Mouse (Mus musculus) embryonic facial prominence, embryonic 15.5 days (tissue): ENCODE measurements around the gene Fam78a. TPM values are rescaled to one million over a fixed set of nuclear protein-coding genes. Genes with fewer than 3 reads are reported as not detected.

Source experiments
- ATAC-seq: fragments of 200-750 bp; cut with Nextera tagmentation; 2 replicates; pipeline ENCODE4 v1.8.0; 2017; ENCODE audit warnings: low read depth, moderate TSS enrichment; ENCODE audit not compliant: insufficient number of reproducible peaks, low FRiP score, low TSS enrichment
- H3K27ac ChIP-seq: fragments of 300-500 bp; sonication (generic); replicated peaks from 2 replicates; pipeline ENCODE4 v1.5.1; 2015; ENCODE audit warnings: mild to moderate bottlenecking, inconsistent platforms
- H3K27me3 ChIP-seq: fragments of 300-500 bp; sonication (generic); 2 replicates; pipeline ENCODE4 v1.6.1; 2015; ENCODE audit warnings: inconsistent platforms
- H3K36me3 ChIP-seq: fragments of 300-500 bp; sonication (generic); 2 replicates; pipeline ENCODE4 v1.6.1; 2015; ENCODE audit warnings: mild to moderate bottlenecking, inconsistent platforms
- H3K4me1 ChIP-seq: fragments of 300-500 bp; sonication (generic); 2 replicates; pipeline ENCODE4 v1.6.1; 2015; ENCODE audit warnings: inconsistent platforms
- H3K4me2 ChIP-seq: fragments of 300-500 bp; sonication (generic); replicated peaks from 2 replicates; pipeline ENCODE4 v1.6.1; 2015; ENCODE audit warnings: mild to moderate bottlenecking, inconsistent platforms
- H3K4me3 ChIP-seq: fragments of 300-500 bp; sonication (generic); replicated peaks from 2 replicates; pipeline ENCODE4 v1.5.1; 2015; ENCODE audit warnings: mild to moderate bottlenecking, inconsistent platforms
- H3K9ac ChIP-seq: fragments of 300-500 bp; sonication (generic); 2 replicates; pipeline ENCODE4 v1.6.1; 2015; ENCODE audit warnings: inconsistent platforms
- H3K9me3 ChIP-seq: fragments of 300-500 bp; sonication (generic); replicated peaks from 2 replicates; pipeline ENCODE4 v1.6.1; 2016; ENCODE audit warnings: inconsistent platforms
- WGBS: fragments of 180-500 bp; shearing (Covaris S2); methylation state at CpG from one replicate; pipeline ENCODE4 v1.1.7; 2015; 5-methylcytosine and 5-hydroxymethylcytosine counted together
- polyA plus RNA-seq: library from polyadenylated mRNA; unstranded; fragments of >200 nt; fragmentation: Nextera tagmentation; extraction: Ambion mirVana; gene quantifications from 2 replicates; pipeline ENCODE4 v1.2.1, GENCODE M21; 2015

Fam78a gene
- polyA plus RNA-seq = 3.9 and 6.0 TPM in 2 replicates

DNA sequence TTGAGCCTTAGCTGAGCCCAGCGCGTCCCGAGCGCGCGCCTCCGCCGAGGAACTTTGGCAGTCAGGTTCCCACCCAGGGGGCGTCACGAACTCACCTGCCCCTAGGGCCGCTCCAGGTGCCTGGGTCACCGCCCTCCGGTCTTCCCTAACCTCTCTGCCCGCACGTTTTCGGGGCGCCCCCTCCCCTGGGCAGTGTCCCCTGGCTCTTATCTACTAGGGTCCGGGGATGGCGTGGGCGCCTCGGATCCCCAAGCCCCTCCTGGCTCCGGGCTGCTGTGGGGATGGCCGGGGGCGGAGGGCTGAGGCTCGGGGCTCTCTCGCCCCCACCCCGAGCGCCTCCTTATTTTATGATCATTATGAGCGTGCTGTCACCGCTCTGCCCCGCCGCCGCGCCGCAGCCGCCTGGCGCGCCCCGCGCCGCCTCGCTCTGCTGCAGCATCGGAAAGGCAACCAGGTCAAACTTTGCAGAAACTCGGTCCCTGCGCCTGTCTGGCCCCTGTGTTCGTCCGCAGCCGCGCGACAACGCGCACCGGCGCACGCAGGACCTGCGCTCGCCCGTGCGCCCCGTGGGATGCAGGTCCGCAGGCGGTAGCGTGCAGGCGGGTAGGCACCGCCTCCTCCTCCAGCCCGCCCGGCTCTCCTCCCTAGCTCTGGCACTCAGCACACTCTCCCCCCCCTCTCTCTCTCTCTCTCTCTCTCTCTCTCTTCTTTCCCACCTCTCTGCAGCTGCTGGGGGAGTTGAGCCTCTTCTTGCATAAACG, at the start of gene Fam78a:
Gene Fam78a, minus strand, starts transcription at position 747 of the 761 bp plus-strand sequence.
- Histone ChIP-seq H3K4me2 (peak within 1 kb of the TSS; percentile 100), H3K9me3 (no peaks in the 10 kb centered on the region), H3K27ac (no peak within 1 kb of the TSS), H3K36me3 (no peaks in the 10 kb centered on the region), H3K9ac (peak within 1 kb of the TSS; percentile 40), H3K4me1 (peaks cover 28% of the 10 kb centered on the region), H3K27me3 (peaks cover 75% of the 10 kb centered on the region), H3K4me3 (peak within 1 kb of the TSS; percentile 67)
- whole genome bisulfite sequencing = 1% methylated on average over 59 of the region's 68 CpGs
- peak; percentile 67 for ATAC-seq

DNA sequence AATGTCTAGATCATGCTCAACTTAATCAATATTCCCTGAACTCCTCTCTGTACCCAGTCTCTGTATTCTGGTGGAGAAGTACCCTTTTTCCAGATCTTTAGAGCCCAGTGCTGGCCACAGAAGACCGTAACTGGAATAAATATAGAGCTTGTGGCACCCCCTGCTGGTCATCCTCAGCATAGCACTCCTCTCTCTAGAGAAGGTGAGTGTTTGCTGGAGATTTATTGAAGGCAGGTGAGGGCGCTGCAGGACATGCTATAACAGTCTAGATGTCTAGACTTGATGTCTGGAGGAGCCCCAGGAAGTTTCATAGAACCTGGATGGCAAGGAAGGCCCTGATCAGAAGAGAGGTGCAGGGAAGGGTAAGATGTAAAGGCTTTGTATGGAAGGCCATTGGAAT, 49.4 kb upstream of the Fam78a start:
- H3K27me3 ChIP-seq = no peaks in the 10 kb centered on the region
- H3K9ac ChIP-seq = no peak overlapping the region
- no peak for ATAC-seq
- WGBS = 3% methylated on average over 2 of the region's 2 CpGs
- H3K4me3 ChIP-seq = no peak overlapping the region
- no peaks in the 10 kb centered on the region for H3K36me3 ChIP-seq
- no peaks in the 10 kb centered on the region for H3K9me3 ChIP-seq
- H3K27ac ChIP-seq = no peak overlapping the region
- peaks cover 9% of the 10 kb centered on the region; the same call in 1 of the 2 replicates for H3K4me1 ChIP-seq
- no peak overlapping the region for H3K4me2 ChIP-seq

DNA sequence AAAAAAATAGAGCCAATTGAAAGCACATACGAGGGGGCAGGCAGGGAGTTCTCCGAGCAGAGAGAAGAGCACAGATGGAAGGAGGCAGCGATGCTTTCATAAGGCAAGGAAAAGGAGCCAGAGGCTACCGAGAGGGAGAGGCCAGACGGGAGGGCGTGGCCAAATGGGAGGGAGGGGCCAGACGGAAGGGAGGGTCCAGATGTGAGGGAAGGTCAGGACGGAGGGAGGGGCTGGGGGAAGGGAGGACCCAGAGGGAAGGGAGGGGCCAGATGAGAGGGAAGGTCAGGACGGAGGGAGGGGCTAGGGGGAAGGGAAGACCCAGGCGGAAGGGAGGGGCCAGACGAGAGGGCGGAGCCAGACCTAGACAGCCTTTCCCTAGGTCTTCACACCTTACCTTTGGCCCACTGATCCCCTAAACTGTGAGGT, 47.9 kb upstream of the Fam78a start:
- Histone ChIP-seq H3K4me2 (peak overlapping the region; percentile 22; the same call in 1 of the 2 replicates), H3K27me3 (no peaks in the 10 kb centered on the region), H3K36me3 (no peaks in the 10 kb centered on the region)

DNA sequence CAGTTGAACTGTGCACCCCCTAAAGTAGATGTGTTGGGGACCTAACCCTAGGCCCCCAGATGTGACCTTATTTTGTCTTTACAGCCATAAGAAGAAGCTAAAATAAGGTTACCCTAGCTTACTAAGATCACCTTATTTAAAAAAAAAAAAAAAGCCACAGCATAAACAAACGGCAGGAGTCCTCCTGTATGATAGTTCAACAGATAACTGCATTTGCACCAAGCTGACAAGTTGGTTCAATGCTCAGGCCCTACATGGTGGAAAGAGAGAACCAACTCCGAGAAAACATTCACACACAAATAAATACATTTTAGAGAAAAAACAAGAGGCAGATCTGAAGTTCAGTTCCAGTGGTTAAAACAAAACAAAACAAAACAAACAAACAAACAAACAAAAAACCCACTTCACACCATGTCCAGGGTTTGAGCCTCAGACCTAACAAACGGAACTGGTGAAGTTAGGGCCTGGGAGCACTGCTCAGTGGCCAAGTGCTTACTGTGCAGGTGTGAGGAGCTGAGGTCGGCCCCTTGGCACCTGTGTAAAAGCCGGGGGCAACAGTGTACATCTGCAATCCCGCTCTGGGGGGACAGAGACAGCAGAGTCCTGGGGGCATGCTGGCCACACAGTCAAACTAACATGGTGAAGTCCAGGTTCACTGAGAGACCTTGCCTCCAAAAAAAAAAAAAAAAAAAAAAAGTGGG, 47.4 kb upstream of the Fam78a start:
- no peak overlapping the region for H3K9ac ChIP-seq
- H3K4me1 ChIP-seq = 0 out of 2 replicates have a peak, but pooled peaks cover 4% of the 10 kb centered on the region
- H3K9me3 ChIP-seq = no peaks in the 10 kb centered on the region
- H3K4me3 ChIP-seq = no peak overlapping the region
- WGBS = 62% methylated on average over 6 of the region's 6 CpGs
- H3K4me2 ChIP-seq = no peak overlapping the region
- H3K36me3 ChIP-seq = no peaks in the 10 kb centered on the region
- ATAC-seq = no peak
- H3K27me3 ChIP-seq = no peaks in the 10 kb centered on the region
- H3K27ac ChIP-seq = no peak overlapping the region

More for the DNA sequence above, 47.9 kb upstream of the Fam78a start:
- ATAC-seq = peak; percentile 7; the same call in 1 of the 2 replicates
- no peak overlapping the region for H3K27ac ChIP-seq
- 0 out of 2 replicates have a peak, but pooled peaks cover 4% of the 10 kb centered on the region for H3K4me1 ChIP-seq
- no peak overlapping the region for H3K4me3 ChIP-seq
- WGBS = 2% methylated on average over 12 of the region's 12 CpGs
- no peak overlapping the region for H3K9ac ChIP-seq
- H3K9me3 ChIP-seq = no peaks in the 10 kb centered on the region

DNA sequence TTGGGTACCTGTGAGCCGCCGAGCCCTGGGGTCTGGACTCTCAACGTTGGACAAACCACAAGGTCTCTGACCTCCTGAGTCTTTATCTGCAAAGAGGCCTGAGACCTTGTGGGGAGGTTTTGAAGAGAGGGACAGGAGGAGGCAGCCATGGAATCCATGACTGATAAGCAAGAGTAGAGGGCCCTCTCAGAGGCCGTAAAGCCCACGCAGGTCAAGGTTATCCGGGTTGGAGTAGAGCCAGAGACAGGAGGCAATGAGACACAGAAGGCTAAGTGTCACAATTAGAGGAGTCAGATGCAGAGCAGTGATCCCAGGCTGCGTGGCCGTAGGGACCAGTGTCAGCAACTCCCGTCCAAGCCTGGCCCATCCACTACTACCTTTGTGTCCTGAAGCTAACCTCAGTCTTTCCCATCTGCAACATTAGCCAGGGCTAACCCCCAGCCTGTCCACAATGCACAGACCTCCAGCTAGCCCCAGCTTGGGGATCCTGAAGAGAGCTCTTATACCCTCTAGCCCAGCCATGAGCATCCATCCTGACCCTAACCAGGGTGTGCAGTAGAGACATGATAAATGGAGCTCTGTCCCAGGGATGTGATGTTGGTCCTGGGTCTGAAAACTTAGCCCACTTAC, 46.7 kb upstream of the Fam78a start:
- 84% methylated on average over 9 of the region's 9 CpGs for WGBS
- ATAC-seq = no peak
- no peak overlapping the region for H3K4me3 ChIP-seq

DNA sequence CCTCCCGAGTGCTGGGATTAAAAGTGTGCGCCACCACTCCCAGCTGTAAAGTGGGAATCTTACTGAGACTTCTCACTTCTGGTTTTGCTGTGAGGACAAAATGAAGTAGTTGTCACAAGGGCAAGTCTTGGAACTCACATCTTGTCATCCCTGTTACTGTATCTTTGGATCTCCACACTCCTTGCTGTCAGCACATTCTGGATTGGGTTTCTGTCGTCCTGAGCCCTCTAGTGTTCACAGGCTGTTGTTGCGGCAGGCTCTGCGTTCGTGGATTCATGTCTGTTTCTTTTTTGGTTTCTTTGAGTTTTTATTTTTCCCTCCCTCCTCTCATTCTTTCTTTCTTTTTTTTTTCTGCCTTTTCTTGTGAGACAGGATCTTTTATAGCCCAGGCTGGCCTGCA, 45.8 kb upstream of the Fam78a start:
- Histone ChIP-seq H3K36me3 (no peaks in the 10 kb centered on the region), H3K27me3 (no peaks in the 10 kb centered on the region), H3K9me3 (no peaks in the 10 kb centered on the region), H3K4me3 (no peak overlapping the region), H3K4me2 (no peak overlapping the region), H3K4me1 (0 out of 2 replicates have a peak, but pooled peaks cover 4% of the 10 kb centered on the region), H3K9ac (no peak overlapping the region), H3K27ac (no peak overlapping the region)
- ATAC-seq = no peak
- 30% methylated on average over 6 of the region's 6 CpGs for WGBS

More for the DNA sequence above, 46.7 kb upstream of the Fam78a start:
- Histone ChIP-seq H3K27ac (no peak overlapping the region), H3K36me3 (no peaks in the 10 kb centered on the region), H3K27me3 (no peaks in the 10 kb centered on the region), H3K4me2 (no peak overlapping the region), H3K4me1 (0 out of 2 replicates have a peak, but pooled peaks cover 4% of the 10 kb centered on the region), H3K9me3 (no peaks in the 10 kb centered on the region), H3K9ac (no peak overlapping the region)

DNA sequence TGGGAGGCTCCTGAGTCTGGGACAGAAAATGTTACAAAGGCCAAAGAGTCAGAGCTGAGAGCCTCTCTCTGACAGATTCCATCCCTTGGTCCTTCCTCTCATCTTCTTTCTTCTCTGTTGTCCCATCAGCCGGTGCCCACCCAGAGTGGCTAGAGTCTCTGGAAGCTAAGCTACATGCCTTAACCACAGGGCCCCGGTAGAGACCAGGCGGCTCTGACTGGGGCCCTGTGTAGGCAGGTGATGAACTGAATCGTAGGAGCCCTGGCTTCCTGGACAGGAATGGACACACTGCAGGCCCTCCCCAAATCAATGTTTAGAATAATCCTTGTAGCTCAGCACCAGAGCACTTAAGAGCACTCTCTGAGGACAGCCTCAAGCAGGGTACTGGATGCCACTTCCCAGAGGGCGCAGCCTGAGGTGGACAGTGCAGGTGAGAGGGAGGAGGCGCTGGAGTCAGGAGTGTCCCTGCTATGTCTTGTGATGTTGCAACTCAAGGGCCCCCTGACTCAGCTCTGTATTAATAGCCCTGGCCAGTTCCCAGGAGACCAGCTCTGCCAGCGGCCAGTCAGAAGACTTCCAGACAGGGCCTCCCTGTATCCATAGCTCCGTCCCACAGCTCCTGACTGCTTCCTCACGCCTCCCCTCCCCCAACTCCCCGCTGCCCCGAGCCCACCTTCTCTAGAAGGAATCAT, 44.9 kb upstream of the Fam78a start:
- Histone ChIP-seq H3K36me3 (no peaks in the 10 kb centered on the region), H3K4me1 (0 out of 2 replicates have a peak, but pooled peaks cover 4% of the 10 kb centered on the region), H3K27me3 (no peaks in the 10 kb centered on the region), H3K4me3 (no peak overlapping the region), H3K4me2 (no peak overlapping the region), H3K9me3 (no peaks in the 10 kb centered on the region), H3K9ac (no peak overlapping the region), H3K27ac (no peak overlapping the region)
- 55% methylated on average over 11 of the region's 11 CpGs for WGBS
- ATAC-seq = no peak

DNA sequence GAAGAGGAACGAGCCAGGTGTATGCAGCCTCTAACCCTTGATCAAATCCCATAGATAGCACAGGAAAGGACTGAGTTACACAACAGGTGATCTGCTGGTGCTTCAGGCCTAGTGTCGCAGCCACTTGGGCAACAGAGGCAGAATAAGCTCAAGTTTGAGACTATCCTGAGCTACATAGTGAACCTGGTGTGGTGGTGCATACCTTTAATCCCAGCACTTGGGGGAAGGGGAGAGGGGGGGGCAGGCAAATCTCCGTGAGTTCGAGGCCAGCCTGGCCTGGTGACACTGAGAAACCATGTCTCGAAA, 43.8 kb upstream of the Fam78a start:
- Histone ChIP-seq H3K9ac (no peak overlapping the region), H3K4me2 (no peak overlapping the region), H3K9me3 (no peaks in the 10 kb centered on the region), H3K36me3 (no peaks in the 10 kb centered on the region), H3K4me1 (0 out of 2 replicates have a peak, but pooled peaks cover 4% of the 10 kb centered on the region), H3K27ac (no peak overlapping the region), H3K27me3 (no peaks in the 10 kb centered on the region), H3K4me3 (no peak overlapping the region)
- WGBS = 83% methylated on average over 5 of the region's 5 CpGs
- no peak for ATAC-seq

DNA sequence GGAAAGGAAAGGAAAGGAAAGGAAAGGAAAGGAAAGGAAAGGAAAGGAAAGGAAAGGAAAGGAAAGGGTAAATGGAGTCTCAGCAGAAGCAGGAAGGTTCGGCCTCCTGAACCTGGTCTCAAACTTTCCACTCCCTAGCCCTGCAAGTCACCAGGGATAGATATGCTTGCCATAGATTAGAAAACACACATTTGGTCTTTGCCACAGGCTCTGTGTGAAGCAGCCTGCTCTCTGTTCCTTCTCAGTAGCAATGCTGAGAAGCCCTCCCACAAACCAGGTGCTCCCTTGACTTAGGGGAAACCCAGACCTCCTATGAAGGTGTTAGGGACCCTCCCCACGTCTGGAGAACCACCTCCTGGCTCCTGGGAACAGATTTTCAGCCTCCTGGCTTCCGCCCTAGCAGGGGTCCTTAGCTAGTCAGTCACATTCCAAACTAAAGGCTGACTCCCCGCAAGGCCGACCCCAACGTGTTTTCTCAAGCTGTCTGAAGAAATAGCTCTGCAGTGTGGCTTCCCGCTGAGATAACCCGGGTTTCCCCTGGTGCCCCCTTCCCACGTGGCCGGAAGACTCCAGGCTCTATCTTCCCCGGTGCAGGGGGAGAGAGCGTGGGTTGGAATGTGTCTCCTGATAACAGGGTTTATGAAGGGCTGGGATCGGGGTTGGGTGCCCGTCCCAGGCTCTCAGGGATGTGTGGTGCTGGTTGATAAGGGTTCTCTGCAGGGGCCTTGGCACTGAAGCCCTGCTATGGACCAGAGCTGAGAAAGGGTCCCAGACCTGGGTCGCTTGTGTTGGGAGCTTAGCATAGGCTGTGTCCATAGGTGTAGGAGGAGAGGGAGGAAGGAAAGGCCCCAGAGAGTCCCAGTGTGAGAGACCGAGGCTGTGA, 43.2 kb upstream of the Fam78a start:
- Histone ChIP-seq H3K4me3 (no peak overlapping the region), H3K27me3 (no peaks in the 10 kb centered on the region), H3K4me1 (0 out of 2 replicates have a peak, but pooled peaks cover 4% of the 10 kb centered on the region), H3K4me2 (no peak overlapping the region), H3K9me3 (no peaks in the 10 kb centered on the region), H3K36me3 (no peaks in the 10 kb centered on the region), H3K27ac (no peak overlapping the region), H3K9ac (no peak overlapping the region)
- WGBS = 32% methylated on average over 16 of the region's 16 CpGs
- no peak for ATAC-seq

DNA sequence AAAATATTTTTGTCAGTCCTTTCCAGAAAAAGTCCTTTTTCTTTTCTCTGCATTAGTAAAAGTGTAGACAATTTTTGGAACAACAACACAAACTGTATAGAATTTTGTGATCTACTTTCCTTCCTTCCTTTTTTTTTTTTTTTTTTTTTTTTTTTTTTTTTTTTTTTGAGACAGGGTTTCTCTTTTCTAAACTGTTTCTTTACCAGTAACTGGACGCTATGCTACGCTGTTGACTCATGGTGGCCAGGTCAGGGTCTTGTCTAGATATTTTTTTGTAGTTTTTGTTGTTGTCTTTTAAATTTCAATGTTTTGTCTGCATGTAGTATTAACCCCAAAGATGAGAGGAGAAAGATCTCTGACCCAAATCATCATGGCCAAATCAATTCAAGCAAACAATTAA, 37.1 kb upstream of the Fam78a start:
- Histone ChIP-seq H3K4me2 (no peak overlapping the region), H3K27ac (no peak overlapping the region), H3K9ac (no peak overlapping the region), H3K36me3 (no peaks in the 10 kb centered on the region), H3K9me3 (no peaks in the 10 kb centered on the region), H3K4me1 (no peaks in the 10 kb centered on the region), H3K4me3 (no peak overlapping the region), H3K27me3 (no peaks in the 10 kb centered on the region)
- WGBS = 71% methylated on average over 2 of the region's 2 CpGs
- no peak for ATAC-seq
